Mouse (Mus musculus) neutrophil, adult 5-6 weeks (primary cell): ENCODE measurements at regions not wholly inside any gene's neighbourhood (a gene's known extent, or its start where the extent isn't known, plus 50 kb on each side); places are given as distances from the start of the nearest gene placed in this dataset.

Experiments used
- ATAC-seq: fragments of 151-379, 151-347 bp; 2 replicates; pipeline ENCODE4 v1.8.0; 2017; ENCODE audit warnings: mild to moderate bottlenecking, moderate TSS enrichment; ENCODE audit not compliant: insufficient number of reproducible peaks, poor library complexity, low FRiP score, severe bottlenecking; ENCODE audit errors: extremely low read depth

- ATAC-seq = no peak
Measured at GRCm38 (mm10) chr4:89425916-89426315, 115.1 kb upstream of the Cdkn2b start.

- ATAC-seq = no peak
Measured at GRCm38 (mm10) chr4:89421694-89422354, 111.0 kb upstream of the Cdkn2b start.

- ATAC-seq = no peak
Measured at GRCm38 (mm10) chr4:89420868-89421267, 110.0 kb upstream of the Cdkn2b start.

GRCm38 (mm10) chr4:89419507-89419906 is 108.7 kb upstream of the Cdkn2b start:
- no peak for ATAC-seq

GRCm38 (mm10) chr4:89405624-89406167 is 94.9 kb upstream of the Cdkn2b start:
- ATAC-seq = no peak

- ATAC-seq = no peak
Measured at GRCm38 (mm10) chr4:89403151-89403550, 92.3 kb upstream of the Cdkn2b start.

GRCm38 (mm10) chr4:89402324-89402723 is 91.5 kb upstream of the Cdkn2b start:
- ATAC-seq = no peak

GRCm38 (mm10) chr4:89401696-89402095 is 90.9 kb upstream of the Cdkn2b start:
- ATAC-seq = no peak

GRCm38 (mm10) chr4:89400342-89400741 is 89.5 kb upstream of the Cdkn2b start:
- ATAC-seq = no peak

GRCm38 (mm10) chr4:89399277-89399676 is 88.4 kb upstream of the Cdkn2b start:
- no peak for ATAC-seq

GRCm38 (mm10) chr4:89396020-89396419 is 85.2 kb upstream of the Cdkn2b start:
- ATAC-seq = no peak

GRCm38 (mm10) chr4:89395336-89395735 is 84.5 kb upstream of the Cdkn2b start:
- no peak for ATAC-seq

GRCm38 (mm10) chr4:89393251-89393711 is 82.4 kb upstream of the Cdkn2b start:
- ATAC-seq = no peak

GRCm38 (mm10) chr4:89392791-89393190 is 82.0 kb upstream of the Cdkn2b start:
- no peak for ATAC-seq

- no peak for ATAC-seq
Measured at GRCm38 (mm10) chr4:89391463-89392308, 80.8 kb upstream of the Cdkn2b start.

- ATAC-seq = no peak
Measured at GRCm38 (mm10) chr4:89383548-89383947, 72.7 kb upstream of the Cdkn2b start.

- ATAC-seq = no peak
Measured at GRCm38 (mm10) chr4:89382434-89382976, 71.7 kb upstream of the Cdkn2b start.

- ATAC-seq = no peak
Measured at GRCm38 (mm10) chr4:89381763-89382162, 70.9 kb upstream of the Cdkn2b start.

- no peak for ATAC-seq
Measured at GRCm38 (mm10) chr4:89381077-89381476, 70.2 kb upstream of the Cdkn2b start.
